Mouse (Mus musculus) C2C12 (cell line): ENCODE measurements around the gene Ppp1r37. TPM values are rescaled to one million over a fixed set of nuclear protein-coding genes. Genes with fewer than 3 reads are reported as not detected.

Experiments
- H3K27me3 ChIP-seq: one replicate; pipeline ENCODE4 v1.6.1; 2011; ENCODE audit not compliant: control insufficient read depth, insufficient read depth, insufficient read length
- H3K36me3 ChIP-seq: one replicate; pipeline ENCODE4 v1.6.1; 2011; ENCODE audit not compliant: control insufficient read depth, insufficient read depth
- H3K4me3 ChIP-seq: one replicate; pipeline ENCODE4 v1.5.1; 2011; ENCODE audit warnings: mild to moderate bottlenecking, control low read depth; ENCODE audit not compliant: poor library complexity, insufficient read depth, severe bottlenecking
- H3K79me2 ChIP-seq: one replicate; pipeline ENCODE4 v1.6.1; 2011; ENCODE audit not compliant: control insufficient read depth, insufficient read depth
- H3K79me3 ChIP-seq: one replicate; pipeline ENCODE4 v1.6.1; 2011; ENCODE audit warnings: low read depth, control low read depth
- H3ac ChIP-seq: one replicate; pipeline ENCODE3; 2011; ENCODE audit warnings: low read depth; ENCODE audit not compliant: control insufficient read depth, insufficient read length
- CEBPB ChIP-seq: IDR thresholded peaks from one replicate; pipeline ENCODE4 v1.6.1; 2011; ENCODE audit warnings: low read depth, mild to moderate bottlenecking, control low read depth, moderate library complexity
- CTCF ChIP-seq: IDR thresholded peaks from one replicate; pipeline ENCODE4 v1.5.1; 2011; ENCODE audit not compliant: control insufficient read depth, insufficient read depth, insufficient read length
- FOSL1 ChIP-seq: IDR thresholded peaks from one replicate; pipeline ENCODE4 v1.8.0; 2011; ENCODE audit warnings: mild to moderate bottlenecking, low read length; ENCODE audit not compliant: poor library complexity, insufficient read depth, severe bottlenecking
- MAX ChIP-seq: IDR thresholded peaks from one replicate; pipeline ENCODE4 v1.6.1; 2011; ENCODE audit warnings: mild to moderate bottlenecking, control low read depth
- MYOD1 ChIP-seq: IDR thresholded peaks from one replicate; pipeline ENCODE4 v1.6.1; 2011; ENCODE audit warnings: low read depth; ENCODE audit not compliant: control insufficient read depth, insufficient read length
- MYOG ChIP-seq: IDR thresholded peaks from one replicate; pipeline ENCODE4 v1.6.1; 2011; ENCODE audit not compliant: control insufficient read depth, insufficient read length; ENCODE audit errors: extremely low read depth
- USF1 ChIP-seq: IDR thresholded peaks from one replicate; pipeline ENCODE4 v1.6.1; 2011; ENCODE audit warnings: low read depth, mild to moderate bottlenecking, control low read depth, moderate library complexity
- polyA plus RNA-seq: library from polyadenylated mRNA; unstranded; fragments of >200 nt; fragmentation: generic; extraction: Trizol; gene quantifications from one replicate; pipeline ENCODE4 v1.2.1, GENCODE M21; 2012; ENCODE audit warnings: missing spikeins

Ppp1r37 gene
- polyA plus RNA-seq, 1 experiment = 32.6 TPM

GRCm38 (mm10) chr7:19489525-19489924 lies 73.4 kb downstream of the Ppp1r37 start:
- Histone ChIP-seq H3ac (no peak overlapping the region), H3K36me3 (no peaks in the 10 kb centered on the region), H3K4me3 (no peak overlapping the region), H3K79me2 (no peaks in the 10 kb centered on the region), H3K27me3 (peaks cover 54% of the 10 kb centered on the region), H3K79me3 (no peaks in the 10 kb centered on the region)
- TF ChIP-seq FOSL1 = no peak
- no peak for TF ChIP-seq USF1
- TF ChIP-seq MYOD1 = no peak
- TF ChIP-seq CEBPB = no peak
- TF ChIP-seq CTCF = no peak
- TF ChIP-seq MAX = no peak
- TF ChIP-seq MYOG = no peak

- Histone ChIP-seq H3K36me3 (no peaks in the 10 kb centered on the region), H3K4me3 (no peak overlapping the region), H3K27me3 (peaks cover 46% of the 10 kb centered on the region), H3K79me3 (no peaks in the 10 kb centered on the region), H3K79me2 (no peaks in the 10 kb centered on the region), H3ac (no peak overlapping the region)
- TF ChIP-seq USF1 (no peak), CEBPB (no peak), CTCF (no peak), MYOD1 (no peak), FOSL1 (no peak), MYOG (no peak), MAX (no peak)
These were observed 76.3 kb downstream of the Ppp1r37 start for GRCm38 (mm10) chr7:19486549-19486948.

- Histone ChIP-seq H3K79me2 (no peaks in the 10 kb centered on the region), H3K79me3 (no peaks in the 10 kb centered on the region), H3K36me3 (no peaks in the 10 kb centered on the region), H3ac (no peak overlapping the region), H3K4me3 (no peak overlapping the region), H3K27me3 (peaks cover 40% of the 10 kb centered on the region)
- TF ChIP-seq MYOD1 = no peak
These were observed 77.4 kb downstream of the Ppp1r37 start for GRCm38 (mm10) chr7:19485488-19485887.

- TF ChIP-seq CTCF (no peak), CEBPB (no peak), USF1 (no peak), FOSL1 (no peak), MYOG (no peak), MYOD1 (no peak), MAX (no peak)
- peaks cover 31% of the 10 kb centered on the region for H3K27me3 ChIP-seq
- no peaks in the 10 kb centered on the region for H3K79me2 ChIP-seq
- no peaks in the 10 kb centered on the region for H3K79me3 ChIP-seq
- H3K4me3 ChIP-seq = no peak overlapping the region
- no peaks in the 10 kb centered on the region for H3K36me3 ChIP-seq
- H3ac ChIP-seq = no peak overlapping the region
These were observed 79.6 kb downstream of the Ppp1r37 start for GRCm38 (mm10) chr7:19483281-19483680.

Other genes with a start within 250 kb of the Ppp1r37 start
- gene Ercc1, start 218.3 kb downstream of the Ppp1r37 start, polyA plus RNA-seq = 151 TPM
- gene Cd3eap, start 203.6 kb downstream of the Ppp1r37 start, polyA plus RNA-seq = 25.6 TPM
- 21.5 TPM for gene Ppp1r13l, start 203.3 kb downstream of the Ppp1r37 start, polyA plus RNA-seq
- gene Ercc2, start 181.1 kb downstream of the Ppp1r37 start, polyA plus RNA-seq = 9.7 TPM
- 4.3 TPM for gene Klc3, start 159.0 kb downstream of the Ppp1r37 start, polyA plus RNA-seq
- gene Ckm, start 158.3 kb downstream of the Ppp1r37 start, polyA plus RNA-seq = 1.9 TPM
- gene Mark4, start 104.3 kb downstream of the Ppp1r37 start, polyA plus RNA-seq = 12.9 TPM
- 0.01 TPM for gene Exoc3l2, start 99.7 kb downstream of the Ppp1r37 start, polyA plus RNA-seq
- gene Bloc1s3, start 54.7 kb downstream of the Ppp1r37 start, polyA plus RNA-seq = 4.8 TPM
- gene Trappc6a, start 54.7 kb downstream of the Ppp1r37 start, polyA plus RNA-seq = 23.2 TPM
- gene Nkpd1, start 45.2 kb downstream of the Ppp1r37 start, polyA plus RNA-seq = 0.11 TPM
- 1.9 TPM for gene Zfp296, start 14.2 kb upstream of the Ppp1r37 start, polyA plus RNA-seq
- gene Gemin7, start 14.5 kb upstream of the Ppp1r37 start, polyA plus RNA-seq = 136 TPM
- gene Clasrp, start 41.4 kb upstream of the Ppp1r37 start, polyA plus RNA-seq = 19.0 TPM
- 11.1 TPM for gene Relb, start 66.4 kb upstream of the Ppp1r37 start, polyA plus RNA-seq
- gene Clptm1, start 102.0 kb upstream of the Ppp1r37 start, polyA plus RNA-seq = 95.7 TPM
- not detected for gene Apoc2, start 114.9 kb upstream of the Ppp1r37 start, polyA plus RNA-seq
- not detected for gene Gm44805, start 118.3 kb upstream of the Ppp1r37 start, polyA plus RNA-seq
- gene Apoc4, start 118.4 kb upstream of the Ppp1r37 start, polyA plus RNA-seq = not detected
- gene Apoc1, start 129.6 kb upstream of the Ppp1r37 start, polyA plus RNA-seq = not detected
- 2.0 TPM for gene Apoe, start 136.1 kb upstream of the Ppp1r37 start, polyA plus RNA-seq
- 218 TPM for gene Tomm40, start 152.4 kb upstream of the Ppp1r37 start, polyA plus RNA-seq
- gene Nectin2, start 187.4 kb upstream of the Ppp1r37 start, polyA plus RNA-seq = 26.7 TPM
- gene Bcam, start 207.9 kb upstream of the Ppp1r37 start, polyA plus RNA-seq = 1.7 TPM
- not detected for gene Cblc, start 233.7 kb upstream of the Ppp1r37 start, polyA plus RNA-seq